Mouse (Mus musculus): ENCODE measurements around the gene Bhmt2. TPM values are rescaled to one million over a fixed set of nuclear protein-coding genes. Genes with fewer than 3 reads are reported as not detected.

Gene Bhmt2
- polyA plus RNA-seq, 1 experiment from 2014 or later = 0.31 TPM

DNA sequence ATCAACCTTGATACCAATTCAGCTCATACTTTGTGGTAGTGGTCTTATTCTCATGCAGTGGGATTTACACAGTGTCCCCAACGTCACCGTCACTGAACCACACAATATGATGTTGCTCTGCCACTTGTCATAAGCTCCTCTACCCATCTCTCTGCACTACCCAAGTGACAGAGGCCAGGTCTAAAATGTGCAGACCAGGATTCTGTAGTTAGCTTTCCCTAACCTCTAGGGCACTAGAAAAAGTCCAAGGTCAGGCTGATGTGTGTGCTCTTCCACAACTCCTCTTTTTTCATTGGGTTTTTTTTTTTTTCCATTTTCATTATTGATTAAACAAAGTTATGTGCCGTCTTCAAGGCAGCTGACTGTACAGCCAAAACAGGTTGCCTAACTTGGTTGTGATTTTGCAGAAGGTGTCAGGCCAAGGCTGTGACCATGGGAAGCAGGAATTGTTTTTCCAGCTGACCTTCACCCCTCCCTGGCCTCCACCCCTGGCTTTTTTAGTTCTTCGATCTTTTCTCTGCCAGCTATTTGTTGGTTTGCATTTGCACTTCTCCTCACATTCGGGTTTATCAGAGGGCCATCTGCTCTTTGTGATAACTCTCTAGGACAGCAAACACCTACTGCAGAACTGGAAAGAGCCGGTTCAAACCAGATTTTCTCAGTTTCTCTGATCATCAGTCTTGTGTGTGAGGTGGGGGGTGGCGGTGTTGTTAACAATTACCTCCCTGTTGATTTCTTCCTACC, 25.5 kb downstream of the Bhmt2 start:
- WGBS = 55% methylated on average over 7 of the region's 7 CpGs
- H3K27me3 ChIP-seq (replicated peaks) = no peaks in the 10 kb centered on the region
- H3K9me3 ChIP-seq (replicated peaks) = no peaks in the 10 kb centered on the region
- no peak overlapping the region for H3K4me3 ChIP-seq
- no peak overlapping the region for H3K9ac ChIP-seq
- no peaks in the 10 kb centered on the region for H3K4me1 ChIP-seq (replicated peaks)
- H3K36me3 ChIP-seq = no peaks in the 10 kb centered on the region
- no peak for ATAC-seq (ENCODE audit: insufficient number of reproducible peaks, low FRiP score)
- H3K4me2 ChIP-seq = no peak overlapping the region
- H3K27ac ChIP-seq (ENCODE audit: poor library complexity, severe bottlenecking) = no peak overlapping the region

DNA sequence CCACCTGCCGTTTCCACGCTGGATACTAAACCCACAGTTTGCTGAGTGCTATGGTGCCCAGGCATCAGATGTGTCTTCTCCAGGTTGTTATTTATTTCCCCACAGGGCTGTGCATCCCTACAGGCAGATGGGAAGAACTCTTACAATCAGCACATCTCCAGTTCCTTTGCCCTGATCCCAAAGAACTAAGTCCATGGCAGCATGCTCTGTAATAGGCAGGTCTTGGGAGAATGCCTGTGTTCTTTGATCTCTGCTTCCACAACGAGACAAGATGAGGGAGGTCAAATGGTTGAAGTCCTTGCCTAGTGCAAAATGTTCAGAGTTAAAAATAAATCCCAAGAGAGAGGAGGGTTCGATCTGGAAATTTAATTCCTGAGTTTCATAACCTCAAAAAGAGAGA, 34.5 kb downstream of the Bhmt2 start:
- no peak for ATAC-seq (ENCODE audit: insufficient number of reproducible peaks, low FRiP score)
- 66% methylated on average over 4 of the region's 4 CpGs for WGBS
- H3K4me2 ChIP-seq = no peak overlapping the region

DNA sequence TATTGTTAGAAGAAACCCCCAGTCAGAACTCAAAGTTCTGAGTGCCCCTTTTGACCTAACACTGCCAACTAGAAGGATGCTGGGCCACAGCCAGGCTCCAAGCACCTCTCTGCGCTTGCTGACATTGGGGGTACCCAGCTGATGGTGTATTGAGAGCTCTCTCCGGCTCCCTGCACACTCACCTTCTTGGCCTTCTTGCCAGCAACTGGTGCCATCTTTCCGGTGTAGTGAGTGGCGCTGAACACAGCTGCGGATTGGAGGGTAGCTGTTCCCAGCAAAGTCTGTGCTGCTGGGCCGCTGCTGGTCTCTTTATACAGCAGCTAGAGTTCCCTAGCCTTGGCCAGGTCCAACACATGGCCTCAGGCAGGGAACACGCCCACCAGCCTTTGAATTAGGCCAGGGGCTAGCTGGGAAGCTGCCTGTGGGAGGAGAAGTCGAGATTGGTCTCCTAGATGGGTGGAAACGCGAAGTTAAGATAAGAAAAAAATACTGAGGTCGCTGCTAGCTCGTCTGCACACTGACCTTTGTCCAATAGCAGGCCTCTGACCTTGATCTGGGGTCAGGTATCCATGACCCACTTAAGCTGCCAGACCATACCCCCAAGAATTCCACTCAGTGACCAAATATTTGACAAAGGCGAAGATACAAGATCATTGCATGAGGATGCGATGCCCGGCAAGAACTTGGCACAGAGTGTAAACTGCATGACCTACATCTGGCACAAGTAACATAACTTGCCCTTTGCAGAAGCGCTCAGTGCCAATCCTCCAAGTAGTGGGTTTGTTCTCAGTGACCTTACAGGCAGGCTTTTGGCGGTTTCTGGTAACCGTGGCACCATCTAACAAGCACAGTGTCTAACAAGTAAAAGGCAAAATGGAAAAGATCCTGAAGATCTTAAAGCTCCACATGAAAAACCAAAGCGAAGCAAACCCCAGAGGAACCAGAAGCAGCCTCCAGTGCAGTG, 36.5 kb downstream of the Bhmt2 start, which contains the start of gene Bhmt:
Gene Bhmt, minus strand, starts transcription at position 680 of the 964 bp plus-strand sequence.
- no peaks in the 10 kb centered on the region for H3K4me1 ChIP-seq (replicated peaks)
- no peak within 1 kb of the TSS for H3K9ac ChIP-seq
- no peak within 1 kb of the TSS for H3K4me2 ChIP-seq
- H3K27me3 ChIP-seq (replicated peaks) = no peaks in the 10 kb centered on the region
- no peaks in the 10 kb centered on the region for H3K9me3 ChIP-seq (replicated peaks)
- no peak for ATAC-seq (ENCODE audit: insufficient number of reproducible peaks, low FRiP score)
- WGBS = 64% methylated on average over 19 of the region's 19 CpGs
- H3K27ac ChIP-seq (ENCODE audit: poor library complexity, severe bottlenecking) = no peak within 1 kb of the TSS
- no peaks in the 10 kb centered on the region for H3K36me3 ChIP-seq
- H3K4me3 ChIP-seq = no peak within 1 kb of the TSS

More for the DNA sequence above, 34.5 kb downstream of the Bhmt2 start:
- no peak overlapping the region for H3K4me3 ChIP-seq
- H3K9ac ChIP-seq = no peak overlapping the region
- no peaks in the 10 kb centered on the region for H3K4me1 ChIP-seq (replicated peaks)
- no peaks in the 10 kb centered on the region for H3K9me3 ChIP-seq (replicated peaks)
- no peak overlapping the region for H3K27ac ChIP-seq (ENCODE audit: poor library complexity, severe bottlenecking)
- no peaks in the 10 kb centered on the region for H3K27me3 ChIP-seq (replicated peaks)
- no peaks in the 10 kb centered on the region for H3K36me3 ChIP-seq

DNA sequence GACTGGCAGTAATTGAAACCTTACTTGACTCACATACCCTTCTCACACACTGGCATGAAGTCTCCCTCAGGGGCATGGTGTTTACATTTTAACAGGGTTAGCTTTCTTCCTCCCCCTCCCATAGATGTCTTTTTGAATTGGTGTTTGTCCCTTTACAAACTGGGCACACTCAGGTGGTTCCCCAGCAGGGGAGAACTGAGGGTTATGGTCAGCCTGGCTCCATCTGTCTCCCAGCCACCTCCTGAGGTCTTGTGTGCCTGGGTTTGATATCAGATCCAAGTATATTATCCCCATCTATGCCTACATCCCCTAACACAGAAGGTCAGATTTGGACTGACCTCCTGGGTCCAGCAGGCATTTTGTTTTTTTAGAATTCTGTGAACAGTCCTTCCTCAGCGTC, 37.5 kb downstream of the Bhmt2 start:
- no peak overlapping the region for H3K4me3 ChIP-seq
- 90% methylated on average over 1 of the region's 1 CpGs for WGBS
- ATAC-seq (ENCODE audit: insufficient number of reproducible peaks, low FRiP score) = no peak
- no peak overlapping the region for H3K9ac ChIP-seq
- H3K4me2 ChIP-seq = no peak overlapping the region
- no peaks in the 10 kb centered on the region for H3K9me3 ChIP-seq (replicated peaks)
- no peaks in the 10 kb centered on the region for H3K27me3 ChIP-seq (replicated peaks)
- no peaks in the 10 kb centered on the region for H3K36me3 ChIP-seq
- no peaks in the 10 kb centered on the region for H3K4me1 ChIP-seq (replicated peaks)
- no peak overlapping the region for H3K27ac ChIP-seq (ENCODE audit: poor library complexity, severe bottlenecking)

DNA sequence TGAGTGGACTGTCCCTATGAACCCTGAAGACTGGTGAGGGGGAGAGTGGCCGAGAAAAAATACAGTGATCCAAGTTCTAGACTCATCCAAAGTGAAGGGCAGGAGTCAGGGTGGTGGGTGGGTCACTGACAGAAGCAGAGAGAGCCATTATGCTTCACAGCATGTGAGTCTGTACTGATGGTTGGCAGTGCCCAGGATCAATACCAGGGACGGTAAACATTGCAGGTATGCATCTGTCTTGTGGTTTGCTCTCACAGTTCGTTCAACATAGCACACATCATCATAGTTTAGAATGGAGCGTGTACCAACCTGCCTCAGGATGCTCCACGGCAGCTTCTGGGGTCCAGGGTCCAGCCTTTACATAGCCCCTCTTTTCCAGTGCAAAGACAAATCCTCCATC, 41.2 kb downstream of the Bhmt2 start:
- H3K9ac ChIP-seq = no peak overlapping the region
- no peak overlapping the region for H3K27ac ChIP-seq (ENCODE audit: poor library complexity, severe bottlenecking)
- H3K27me3 ChIP-seq (replicated peaks) = no peaks in the 10 kb centered on the region
- no peak overlapping the region for H3K4me3 ChIP-seq
- 0 out of 2 replicates have a peak, but pooled peaks cover 3% of the 10 kb centered on the region for H3K4me1 ChIP-seq (replicated peaks)
- H3K4me2 ChIP-seq = no peak overlapping the region
- H3K36me3 ChIP-seq = no peaks in the 10 kb centered on the region
- ATAC-seq (ENCODE audit: insufficient number of reproducible peaks, low FRiP score) = no peak
- no peaks in the 10 kb centered on the region for H3K9me3 ChIP-seq (replicated peaks)
- WGBS = 79% methylated on average over 5 of the region's 5 CpGs

DNA sequence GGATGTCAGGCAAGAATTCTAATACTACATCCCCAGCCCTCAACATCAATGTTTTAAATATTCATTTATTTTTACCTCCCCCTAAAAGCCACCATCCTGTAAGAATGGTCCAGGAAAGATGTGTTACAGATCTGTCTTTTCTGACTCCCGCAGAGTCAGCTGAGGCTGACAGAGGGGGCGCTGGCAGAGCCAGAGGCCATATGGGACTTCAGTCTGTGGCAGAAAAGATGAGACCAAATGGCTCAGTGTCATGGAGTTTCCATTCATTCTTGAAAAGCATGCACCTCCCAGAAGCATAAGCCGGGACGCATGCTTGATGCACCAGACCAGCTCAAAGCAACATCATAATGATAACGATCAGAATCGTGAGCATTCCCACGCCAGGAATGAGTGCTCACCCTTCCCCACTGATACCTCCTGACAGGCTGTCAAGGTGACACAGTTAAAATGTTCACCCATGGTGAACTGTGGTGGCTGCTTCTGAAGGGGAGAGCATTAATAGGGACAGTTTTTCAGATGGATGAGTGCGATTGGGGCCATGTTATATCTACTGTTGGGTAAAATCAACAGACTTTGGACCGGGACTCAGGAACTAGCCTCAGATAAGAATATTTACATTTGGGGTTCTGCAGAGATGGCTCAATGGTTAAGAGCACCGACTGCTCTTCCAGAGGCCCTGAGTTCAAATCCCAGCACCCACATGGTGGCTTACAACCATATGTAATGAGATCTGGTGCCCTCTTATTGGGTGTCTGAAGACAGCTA, 43.0 kb downstream of the Bhmt2 start:
- no peaks in the 10 kb centered on the region for H3K36me3 ChIP-seq
- no peak overlapping the region for H3K4me2 ChIP-seq
- no peak for ATAC-seq (ENCODE audit: insufficient number of reproducible peaks, low FRiP score)
- H3K4me1 ChIP-seq (replicated peaks) = 0 out of 2 replicates have a peak, but pooled peaks cover 3% of the 10 kb centered on the region
- 73% methylated on average over 10 of the region's 10 CpGs for WGBS
- H3K9me3 ChIP-seq (replicated peaks) = no peaks in the 10 kb centered on the region
- no peak overlapping the region for H3K4me3 ChIP-seq
- H3K9ac ChIP-seq = no peak overlapping the region
- no peaks in the 10 kb centered on the region for H3K27me3 ChIP-seq (replicated peaks)
- H3K27ac ChIP-seq (ENCODE audit: poor library complexity, severe bottlenecking) = no peak overlapping the region

DNA sequence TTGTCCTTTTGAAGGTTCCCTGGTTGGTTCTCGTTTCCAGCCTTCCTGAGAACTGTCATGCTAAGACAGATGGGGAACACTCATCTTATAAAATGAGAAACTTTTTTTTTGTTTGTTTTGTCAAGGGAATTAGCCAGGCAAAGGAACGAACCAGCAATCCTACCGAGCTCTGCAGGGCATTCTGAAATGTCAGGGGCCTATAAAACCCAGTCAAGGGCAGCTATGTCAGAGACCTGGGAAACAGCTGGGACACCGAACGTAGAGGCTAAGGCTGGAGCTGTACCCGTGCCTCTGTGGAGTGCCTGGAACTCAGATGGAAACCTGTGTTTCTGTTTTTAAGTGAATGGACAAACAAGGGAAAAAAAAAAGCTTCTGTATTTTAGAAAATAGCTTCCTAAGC, 45.2 kb downstream of the Bhmt2 start:
- ATAC-seq (ENCODE audit: insufficient number of reproducible peaks, low FRiP score) = no peak
- Histone ChIP-seq H3K4me2 (no peak overlapping the region), H3K4me3 (no peak overlapping the region), H3K27ac (ENCODE audit: poor library complexity, severe bottlenecking) (no peak overlapping the region), H3K36me3 (no peaks in the 10 kb centered on the region), H3K9ac (no peak overlapping the region), H3K4me1 (replicated peaks) (0 out of 2 replicates have a peak, but pooled peaks cover 3% of the 10 kb centered on the region), H3K27me3 (replicated peaks) (no peaks in the 10 kb centered on the region), H3K9me3 (replicated peaks) (no peaks in the 10 kb centered on the region)
- WGBS = 42% methylated on average over 6 of the region's 6 CpGs

DNA sequence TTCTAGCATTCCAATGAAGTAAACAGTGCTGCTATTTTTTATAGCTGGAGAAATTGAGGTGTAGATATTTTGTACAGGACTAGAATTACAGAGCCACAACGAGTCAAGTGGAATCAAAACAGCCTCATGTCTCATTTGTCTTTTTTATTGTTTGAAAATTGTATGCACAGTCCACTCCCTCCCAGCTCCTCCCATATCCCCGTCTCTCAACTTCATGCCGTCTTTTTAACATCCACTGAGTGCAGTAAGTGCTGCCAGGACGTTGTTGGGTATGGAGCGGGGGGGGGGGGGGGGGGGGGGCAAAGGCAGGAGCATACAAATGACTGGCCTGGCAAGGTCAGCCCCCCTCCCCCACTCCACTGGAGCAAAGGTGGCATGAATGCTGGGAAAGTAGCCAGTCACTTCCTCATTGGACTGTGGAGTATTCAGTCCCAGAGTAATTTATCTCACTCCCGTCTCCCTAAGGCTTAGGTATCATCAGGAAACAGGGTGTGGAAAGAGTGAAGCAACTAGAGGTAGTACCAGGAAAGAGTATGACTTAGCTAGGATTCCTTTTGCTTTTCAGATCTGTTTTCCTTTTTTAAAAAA, 59.6 kb downstream of the Bhmt2 start:
- no peak; the same call in 1 of the 2 replicates for ATAC-seq (ENCODE audit: insufficient number of reproducible peaks, low FRiP score)
- Histone ChIP-seq H3K9me3 (replicated peaks) (no peaks in the 10 kb centered on the region; the same call in 1 of the 2 replicates), H3K4me3 (no peak overlapping the region), H3K36me3 (no peaks in the 10 kb centered on the region), H3K4me1 (replicated peaks) (no peaks in the 10 kb centered on the region; the same call in 1 of the 2 replicates), H3K9ac (no peak overlapping the region), H3K4me2 (no peak overlapping the region), H3K27me3 (replicated peaks) (no peaks in the 10 kb centered on the region), H3K27ac (ENCODE audit: poor library complexity, severe bottlenecking) (no peak overlapping the region)
- 53% methylated on average over 5 of the region's 6 CpGs for WGBS

DNA sequence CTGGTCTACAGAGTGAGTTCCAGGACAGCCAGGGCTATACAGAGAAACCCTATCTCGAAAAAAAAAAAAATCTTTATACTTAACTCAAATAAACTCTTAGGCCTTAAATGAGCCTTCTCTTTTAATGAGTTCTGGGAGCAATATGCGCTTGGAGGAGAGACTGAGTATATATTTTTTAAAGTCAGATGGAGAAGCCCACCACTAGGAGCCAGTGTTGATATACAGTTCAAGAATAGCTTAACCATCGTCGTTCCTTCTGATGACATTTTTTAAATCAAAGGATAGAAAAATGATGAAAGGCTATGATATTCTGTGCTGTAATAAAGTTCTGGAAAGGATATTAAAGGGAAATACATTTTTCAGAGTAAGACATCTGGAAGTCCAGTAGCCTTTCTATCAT, 60.3 kb downstream of the Bhmt2 start:
- no peaks in the 10 kb centered on the region; the same call in 1 of the 2 replicates for H3K4me1 ChIP-seq (replicated peaks)
- 68% methylated on average over 4 of the region's 4 CpGs for WGBS
- H3K27ac ChIP-seq (ENCODE audit: poor library complexity, severe bottlenecking) = no peak overlapping the region
- H3K27me3 ChIP-seq (replicated peaks) = no peaks in the 10 kb centered on the region
- no peak overlapping the region for H3K4me2 ChIP-seq
- no peaks in the 10 kb centered on the region; the same call in 1 of the 2 replicates for H3K9me3 ChIP-seq (replicated peaks)
- no peak for ATAC-seq (ENCODE audit: insufficient number of reproducible peaks, low FRiP score)
- H3K36me3 ChIP-seq = no peaks in the 10 kb centered on the region
- H3K9ac ChIP-seq = no peak overlapping the region
- no peak overlapping the region for H3K4me3 ChIP-seq
